Mouse (Mus musculus) brain, adult 2 months (tissue): ENCODE data around the gene Olfr452.
A peak's percentile ranks its signal among the peaks of the same experiment; 100 is the strongest.

Experiments
- DNase-seq: peaks from one replicate; pipeline ENCODE4 v3.0.0; 2011; ENCODE audit warnings: low read depth, low spot score

Olfr452 gene

GRCm38 (mm10) chr6:42784793-42785192, at the start of gene Olfr452:
Olfr452 (plus strand) TSS chr6:42785093.
- no peak for DNase-seq

GRCm38 (mm10) chr6:42739071-42739470, 45.8 kb upstream of the Olfr452 start, which contains the start of gene Olfr453:
Olfr453 (plus strand) TSS chr6:42739371.
- DNase-seq, result no peak

DNA sequence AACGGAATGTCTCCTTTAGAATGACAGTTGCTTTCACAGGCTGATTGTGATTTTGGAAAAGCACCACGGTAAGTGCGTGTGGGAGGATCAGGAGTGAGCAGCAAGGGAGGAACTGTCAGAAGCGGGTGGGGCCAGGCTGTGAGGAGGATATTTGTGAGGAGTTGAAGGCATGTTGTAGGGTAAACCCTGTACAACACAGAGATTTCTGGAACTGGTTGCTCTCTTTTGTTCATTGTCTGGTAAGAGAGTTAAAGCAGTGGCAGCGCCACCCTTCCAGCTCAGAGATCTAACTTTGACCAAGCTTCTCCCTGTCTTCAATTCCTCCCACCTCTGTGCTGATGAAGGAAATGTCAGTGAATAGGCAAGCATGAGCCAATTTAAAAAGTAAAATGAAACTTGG, 42.6 kb upstream of the Olfr452 start:
- DNase-seq, result peak; percentile 65

GRCm38 (mm10) chr6:42747846-42748245, 37.0 kb upstream of the Olfr452 start:
- no peak for DNase-seq

DNA sequence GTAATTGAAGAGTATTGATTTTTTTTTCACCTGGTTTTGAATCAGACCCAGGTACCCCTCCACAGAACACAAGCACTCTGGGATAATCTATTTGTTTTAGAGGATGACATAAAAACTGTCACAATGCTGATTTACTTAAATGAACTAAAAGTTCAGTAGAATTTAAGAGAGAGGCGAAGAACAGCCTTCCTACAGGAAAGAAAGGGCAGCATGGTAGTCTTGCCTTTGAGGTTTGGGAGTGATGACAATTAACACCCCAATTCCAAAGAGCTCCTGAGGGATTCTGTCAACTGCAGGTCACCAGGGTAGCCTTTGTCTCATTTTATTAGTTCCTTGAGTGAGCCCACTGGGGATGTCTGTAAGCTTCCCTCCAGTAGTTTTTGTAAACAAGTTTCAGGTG, 28.8 kb upstream of the Olfr452 start, which contains the start of gene Olfr38:
Gene Olfr38, plus strand, starts transcription at position 301 of the 400 bp plus-strand sequence.
- no peak for DNase-seq

GRCm38 (mm10) chr6:42777066-42777465, 7.8 kb upstream of the Olfr452 start:
- no peak for DNase-seq

- no peak for DNase-seq
These were observed 5.5 kb downstream of the Olfr452 start for GRCm38 (mm10) chr6:42790247-42790948.

DNA sequence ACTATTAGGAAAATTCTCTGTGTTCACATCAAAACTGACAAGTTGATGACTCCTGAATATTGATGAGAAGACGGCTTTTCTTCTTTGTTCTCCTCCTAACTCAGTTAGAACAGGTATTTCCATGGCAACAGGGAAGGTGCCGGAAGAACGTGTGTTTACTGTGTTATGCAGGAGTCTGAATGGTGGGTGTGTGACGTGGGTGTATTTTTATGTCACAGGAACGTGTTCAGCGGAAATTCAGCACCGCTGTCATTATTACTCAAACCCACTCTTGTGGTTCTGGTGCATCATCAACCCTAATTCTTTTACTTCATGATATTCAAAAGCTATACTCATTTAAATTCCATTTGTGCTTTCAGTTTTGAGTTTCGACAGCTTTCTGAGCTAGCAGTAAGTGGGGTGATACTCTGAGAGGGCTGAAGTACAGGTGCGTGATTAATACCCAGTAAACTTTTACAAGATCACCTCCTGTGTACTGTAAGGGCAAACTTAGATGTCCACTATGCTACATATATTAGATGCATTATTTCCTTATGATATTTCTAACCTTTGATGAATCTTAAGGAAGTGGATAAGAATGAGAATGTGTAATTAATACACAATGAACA, 6.2 kb downstream of the Olfr452 start:
- DNase-seq, result peak; percentile 73

- DNase-seq, result no peak
These were observed 10.1 kb downstream of the Olfr452 start for GRCm38 (mm10) chr6:42794982-42795381.

DNA sequence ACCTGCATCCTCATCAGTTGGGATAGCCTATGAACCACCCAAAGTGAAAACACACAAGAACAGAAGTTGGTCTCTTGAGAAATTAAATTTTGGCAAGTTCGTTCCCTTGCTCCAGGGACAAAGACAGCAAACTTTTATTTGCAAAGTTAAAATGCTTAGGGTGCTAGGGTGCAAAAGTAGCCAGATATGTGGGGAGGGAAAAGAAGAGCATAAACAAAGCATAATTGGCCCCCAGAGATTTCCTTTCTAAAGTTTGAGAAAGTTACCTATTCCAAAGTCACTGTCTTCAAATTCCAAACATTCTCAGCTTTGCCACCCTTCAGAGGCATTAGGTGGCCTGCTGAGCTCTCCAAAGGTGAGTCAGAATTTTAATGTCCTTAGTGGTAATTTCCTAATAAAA, 26.7 kb downstream of the Olfr452 start, which contains the start of gene Olfr450:
Gene Olfr450, plus strand, starts transcription at position 301 of the 400 bp plus-strand sequence.
- no peak for DNase-seq

DNA sequence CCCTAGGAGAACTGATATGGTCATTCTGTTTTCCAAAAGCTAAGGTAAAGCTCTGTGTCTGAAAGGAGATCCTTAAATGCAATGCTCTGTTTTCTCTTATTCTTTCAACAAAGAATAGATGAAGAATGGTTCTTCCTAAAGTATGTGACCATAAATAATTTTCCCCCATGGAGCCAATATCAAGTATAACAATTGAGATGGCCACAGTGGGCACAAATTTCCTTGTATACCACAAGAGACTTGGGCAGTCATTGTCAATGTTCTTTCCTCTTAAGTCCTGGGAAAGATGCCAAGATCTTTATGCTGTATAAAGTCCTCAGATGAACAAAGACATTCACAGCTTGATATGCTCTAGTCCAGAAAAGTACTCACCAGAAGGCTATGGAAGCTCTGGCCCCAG, 49.2 kb downstream of the Olfr452 start, which contains the start of gene Olfr449:
Gene Olfr449, plus strand, starts transcription at position 301 of the 400 bp plus-strand sequence.
- peak; percentile 5 for DNase-seq
